Mouse (Mus musculus) cerebellum, adult 9-10 months (tissue): Measurements from ENCODE around the gene Ubqln2.
A peak's percentile ranks its signal among the peaks of the same experiment; 100 is the strongest.

ENCODE experiments used
- DNase-seq: peaks from one replicate; pipeline ENCODE4 v3.0.0; 2022

Gene Ubqln2

GRCm38 (mm10) chrX:153497688-153498516, at the start of gene Ubqln2:
Gene Ubqln2, plus strand, starts transcription at chrX:153498227.
- DNase-seq: peak; percentile 89

DNA sequence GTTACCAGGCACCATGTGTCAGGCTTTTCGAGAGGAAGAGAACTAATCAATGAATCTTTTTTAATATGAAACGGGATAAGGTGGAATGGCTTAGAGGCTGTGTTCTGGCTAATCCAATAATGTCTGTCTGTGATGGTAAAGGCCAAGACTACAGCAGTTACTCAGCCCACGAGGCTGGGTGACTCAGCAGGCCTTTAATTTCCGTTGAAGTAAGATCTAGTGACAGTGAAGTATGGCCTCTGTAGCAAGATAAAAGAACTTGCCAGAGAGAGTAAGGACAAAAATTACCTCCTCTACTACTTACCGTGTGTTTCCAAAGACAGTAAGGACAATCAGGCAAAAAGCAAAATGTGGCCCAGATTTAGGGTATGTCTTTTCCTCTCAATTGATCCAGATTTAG, 46.1 kb upstream of the Ubqln2 start:
- no peak for DNase-seq

GRCm38 (mm10) chrX:153476760-153477248, 21.2 kb upstream of the Ubqln2 start:
- DNase-seq: no peak

- DNase-seq: no peak
These were observed 5.7 kb upstream of the Ubqln2 start for GRCm38 (mm10) chrX:153492326-153492725.

GRCm38 (mm10) chrX:153498665-153499293, 752 bp downstream of the Ubqln2 start:
- DNase-seq: peak; percentile 44

GRCm38 (mm10) chrX:153499294-153500046, 1.4 kb downstream of the Ubqln2 start:
- peak; percentile 36 for DNase-seq

DNA sequence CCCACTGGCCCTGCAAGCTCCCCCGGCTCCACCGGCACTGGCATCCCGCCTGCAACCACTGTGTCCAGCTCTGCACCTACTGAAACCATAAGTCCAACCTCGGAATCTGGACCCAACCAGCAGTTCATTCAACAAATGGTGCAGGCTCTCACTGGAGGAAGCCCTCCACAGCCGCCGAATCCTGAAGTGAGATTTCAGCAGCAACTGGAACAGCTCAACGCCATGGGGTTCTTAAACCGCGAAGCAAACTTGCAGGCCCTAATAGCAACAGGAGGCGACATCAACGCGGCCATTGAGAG, 2.0 kb downstream of the Ubqln2 start:
- DNase-seq: no peak

- peak; percentile 33 for DNase-seq
These were observed 7.9 kb downstream of the Ubqln2 start for GRCm38 (mm10) chrX:153505954-153506353.

- DNase-seq: no peak
These were observed 17.5 kb downstream of the Ubqln2 start for GRCm38 (mm10) chrX:153515491-153515890.

GRCm38 (mm10) chrX:153528399-153528798, 30.4 kb downstream of the Ubqln2 start:
- DNase-seq: peak; percentile 42
